Mouse (Mus musculus) limb, embryonic 14.5 days (tissue): Measurements from ENCODE around the gene Tpbpa. TPM values are rescaled to one million over a fixed set of nuclear protein-coding genes. Genes with fewer than 3 reads are reported as not detected.
A peak's percentile ranks its signal among the peaks of the same experiment; 100 is the strongest.
"Not testable (repeated sequence)": the region's sequence is repeated elsewhere in the genome, so short reads cannot be mapped to it uniquely, and the experiment has no call there.

Source experiments
- ATAC-seq: fragments of 200-750 bp; cut with Nextera tagmentation; 2 replicates; pipeline ENCODE4 v1.8.0; 2017; ENCODE audit warnings: low read depth, moderate number of reproducible peaks, moderate TSS enrichment; ENCODE audit not compliant: low FRiP score
- DNase-seq: peaks from one replicate; pipeline ENCODE4 v3.0.0-alpha.2; 2015; ENCODE audit warnings: low spot score
- H3K27ac ChIP-seq: fragments of 300-500 bp; sonication (generic); replicated peaks from 2 replicates; pipeline ENCODE4 v1.5.1; 2014; ENCODE audit warnings: low read depth, mild to moderate bottlenecking, low read length, moderate library complexity, mixed read lengths
- H3K27me3 ChIP-seq: fragments of 300-500 bp; sonication (generic); 2 replicates; pipeline ENCODE4 v1.6.1; 2014; ENCODE audit warnings: low read length, mixed read lengths; ENCODE audit not compliant: control insufficient read depth, insufficient read depth
- H3K36me3 ChIP-seq: fragments of 300-500 bp; sonication (generic); 2 replicates; pipeline ENCODE4 v1.6.1; 2014; ENCODE audit warnings: mild to moderate bottlenecking, low read length, moderate library complexity, mixed read lengths; ENCODE audit not compliant: control insufficient read depth, insufficient read depth
- H3K4me1 ChIP-seq: fragments of 300-500 bp; sonication (generic); 2 replicates; pipeline ENCODE4 v1.6.1; 2014; ENCODE audit warnings: antibody characterized with exemption, low read length, mixed read lengths; ENCODE audit not compliant: control insufficient read depth, insufficient read depth
- H3K4me2 ChIP-seq: fragments of 300-500 bp; sonication (generic); replicated peaks from 2 replicates; pipeline ENCODE4 v1.6.1; 2014; ENCODE audit warnings: low read depth, mild to moderate bottlenecking, low read length, moderate library complexity; ENCODE audit not compliant: severe bottlenecking
- H3K4me3 ChIP-seq: fragments of 300-500 bp; sonication (generic); replicated peaks from 2 replicates; pipeline ENCODE4 v1.5.1; 2014; ENCODE audit warnings: low read length
- H3K9ac ChIP-seq: fragments of 300-500 bp; sonication (generic); 2 replicates; pipeline ENCODE4 v1.6.1; 2014; ENCODE audit warnings: mild to moderate bottlenecking, low read depth, low read length, moderate library complexity; ENCODE audit not compliant: severe bottlenecking
- H3K9me3 ChIP-seq: fragments of 300-500 bp; sonication (generic); 2 replicates; pipeline ENCODE4 v1.6.1; 2016; ENCODE audit warnings: low read length; ENCODE audit not compliant: control insufficient read depth
- POLR2A ChIP-seq: fragments of 200-500 bp; IDR thresholded peaks from 2 replicates; pipeline ENCODE4 v1.8.0; 2012; ENCODE audit warnings: inconsistent platforms, mild to moderate bottlenecking, moderate library complexity, borderline replicate concordance; ENCODE audit not compliant: insufficient read depth, insufficient read length; ENCODE audit errors: extremely low read depth
- WGBS: fragments of 180-500 bp; shearing (Covaris S2); extraction: QIAGEN DNeasy Blood & Tissue Kit; methylation state at CpG from one replicate; pipeline ENCODE4 v1.1.7; 2014; 5-methylcytosine and 5-hydroxymethylcytosine counted together
- polyA plus RNA-seq, 2 experiments: library from polyadenylated mRNA; depleted of rRNA in 1 of 2; stranded (reverse) in 1 of 2; unstranded in 1 of 2; fragments of >200 nt; fragmentation: Nextera tagmentation in 1 of 2; extraction: Ambion mirVana in 1 of 2; gene quantifications; 2 replicates each; pipeline versions ENCODE4 v1.2.1 to v1.2.3; 2012 to 2014

Gene Tpbpa
- polyA plus RNA-seq, 2 experiments = 5.4 TPM; not detected in 1

GRCm38 (mm10) chr13:60897328-60897727, 44.5 kb downstream of the Tpbpa start, which contains the start of gene Ctla2b:
Ctla2b (minus strand) TSS chr13:60897447.
- Histone ChIP-seq H3K27me3 (no peaks in the 10 kb centered on the region), H3K4me2 (no peak within 1 kb of the TSS), H3K4me1 (no peaks in the 10 kb centered on the region), H3K36me3 (no peaks in the 10 kb centered on the region), H3K27ac (no peak within 1 kb of the TSS), H3K9ac (no peak within 1 kb of the TSS), H3K9me3 (no peaks in the 10 kb centered on the region), H3K4me3 (no peak within 1 kb of the TSS)
- WGBS = 69% methylated on average over 3 of the region's 3 CpGs
- ATAC-seq = no peak
- peak; percentile 4 for DNase-seq
- no peak for TF ChIP-seq POLR2A

- DNase-seq, H3K9ac ChIP-seq, ATAC-seq, H3K4me2 ChIP-seq, H3K36me3 ChIP-seq, H3K4me3 ChIP-seq, H3K9me3 ChIP-seq, H3K27ac ChIP-seq, H3K4me1 ChIP-seq, H3K27me3 ChIP-seq: not testable (repeated sequence)
- WGBS = 84% methylated on average over 7 of the region's 8 CpGs
These were observed 45.0 kb downstream of the Tpbpa start, which contains the start of gene Gm49392 for GRCm38 (mm10) chr13:60896794-60897193. Gm49392 (minus strand) TSS chr13:60896894.

- H3K27me3 ChIP-seq = no peaks in the 10 kb centered on the region
- no peaks in the 10 kb centered on the region for H3K4me1 ChIP-seq
- H3K9ac ChIP-seq = no peak overlapping the region
- no peaks in the 10 kb centered on the region for H3K9me3 ChIP-seq
- DNase-seq (no peak), ATAC-seq (no peak)
- no peak for TF ChIP-seq POLR2A
- no peak overlapping the region for H3K4me3 ChIP-seq
- H3K36me3 ChIP-seq = no peaks in the 10 kb centered on the region
- no peak overlapping the region for H3K27ac ChIP-seq
- H3K4me2 ChIP-seq = no peak overlapping the region
These were observed 46.2 kb downstream of the Tpbpa start for GRCm38 (mm10) chr13:60895406-60896160.

GRCm38 (mm10) chr13:60892301-60892700, 49.5 kb downstream of the Tpbpa start:
- H3K9me3 ChIP-seq = no peaks in the 10 kb centered on the region
- no peaks in the 10 kb centered on the region for H3K27me3 ChIP-seq
- no peak overlapping the region for H3K9ac ChIP-seq
- no peak overlapping the region for H3K4me3 ChIP-seq
- ATAC-seq (no peak), DNase-seq (no peak)
- no peaks in the 10 kb centered on the region for H3K4me1 ChIP-seq
- WGBS = 86% methylated on average over 1 of the region's 1 CpGs
- H3K27ac ChIP-seq = no peak overlapping the region
- no peak for TF ChIP-seq POLR2A
- no peaks in the 10 kb centered on the region for H3K36me3 ChIP-seq
- H3K4me2 ChIP-seq = no peak overlapping the region

Other genes starting within 250 kb of the Tpbpa start
- gene BC051665, start 155.6 kb downstream of the Tpbpa start, polyA plus RNA-seq (2012; rRNA removed) = not detected in 2 replicates
- gene BC051665, start 155.6 kb downstream of the Tpbpa start, polyA plus RNA-seq (2014; fragmentation: Nextera tagmentation; extraction: Ambion mirVana) = not detected in 2 replicates
- not detected in 2 replicates for gene Ctsll3, start 139.1 kb downstream of the Tpbpa start, polyA plus RNA-seq (2012; rRNA removed)
- 0.45 TPM in 1 of 2 replicates, not detected in the other for gene Ctsll3, start 139.1 kb downstream of the Tpbpa start, polyA plus RNA-seq (2014; fragmentation: Nextera tagmentation; extraction: Ambion mirVana)
- gene 4930486L24Rik, start 77.5 kb downstream of the Tpbpa start, polyA plus RNA-seq (2012; rRNA removed) = 0.12 TPM in 1 of 2 replicates, not detected in the other
- gene 4930486L24Rik, start 77.5 kb downstream of the Tpbpa start, polyA plus RNA-seq (2014; fragmentation: Nextera tagmentation; extraction: Ambion mirVana) = not detected in 2 replicates
- gene Gm49392, start 45.1 kb downstream of the Tpbpa start, polyA plus RNA-seq (2012; rRNA removed) = 0.24 TPM in 1 of 2 replicates, not detected in the other
- 0.36 TPM in 2 replicates for gene Gm49392, start 45.1 kb downstream of the Tpbpa start, polyA plus RNA-seq (2014; fragmentation: Nextera tagmentation; extraction: Ambion mirVana)
- gene Ctla2b, start 44.5 kb downstream of the Tpbpa start, polyA plus RNA-seq (2012; rRNA removed) = 3.1 and 3.5 TPM in 2 replicates
- 3.8 and 4.1 TPM in 2 replicates for gene Ctla2b, start 44.5 kb downstream of the Tpbpa start, polyA plus RNA-seq (2014; fragmentation: Nextera tagmentation; extraction: Ambion mirVana)
- 1.2 and 1.5 TPM in 2 replicates for gene Tpbpb, start 37.1 kb downstream of the Tpbpa start, polyA plus RNA-seq (2012; rRNA removed)
- not detected in 2 replicates for gene Tpbpb, start 37.1 kb downstream of the Tpbpa start, polyA plus RNA-seq (2014; fragmentation: Nextera tagmentation; extraction: Ambion mirVana)
- not detected in 2 replicates for gene Gm49393, start 6.4 kb downstream of the Tpbpa start, polyA plus RNA-seq (2012; rRNA removed)
- gene Gm49393, start 6.4 kb downstream of the Tpbpa start, polyA plus RNA-seq (2014; fragmentation: Nextera tagmentation; extraction: Ambion mirVana) = not detected in 2 replicates
- gene Gm49391, start 5.4 kb downstream of the Tpbpa start, polyA plus RNA-seq (2012; rRNA removed) = 4.0 and 4.6 TPM in 2 replicates
- gene Gm49391, start 5.4 kb downstream of the Tpbpa start, polyA plus RNA-seq (2014; fragmentation: Nextera tagmentation; extraction: Ambion mirVana) = 1.6 and 3.5 TPM in 2 replicates
- 11.2 and 18.4 TPM in 2 replicates for gene Ctla2a, start 5.4 kb downstream of the Tpbpa start, polyA plus RNA-seq (2012; rRNA removed)
- 26.3 and 30.2 TPM in 2 replicates for gene Ctla2a, start 5.4 kb downstream of the Tpbpa start, polyA plus RNA-seq (2014; fragmentation: Nextera tagmentation; extraction: Ambion mirVana)
- 1.1 and 1.3 TPM in 2 replicates for gene Ctsj, start 64.0 kb upstream of the Tpbpa start, polyA plus RNA-seq (2012; rRNA removed)
- gene Ctsj, start 64.0 kb upstream of the Tpbpa start, polyA plus RNA-seq (2014; fragmentation: Nextera tagmentation; extraction: Ambion mirVana) = not detected in 2 replicates
- gene Ctsq, start 98.6 kb upstream of the Tpbpa start, polyA plus RNA-seq (2012; rRNA removed) = not detected in 2 replicates
- gene Ctsq, start 98.6 kb upstream of the Tpbpa start, polyA plus RNA-seq (2014; fragmentation: Nextera tagmentation; extraction: Ambion mirVana) = not detected in 2 replicates
- 0.06 and 0.16 TPM in 2 replicates for gene Ctsr, start 222.3 kb upstream of the Tpbpa start, polyA plus RNA-seq (2012; rRNA removed)
- not detected in 2 replicates for gene Ctsr, start 222.3 kb upstream of the Tpbpa start, polyA plus RNA-seq (2014; fragmentation: Nextera tagmentation; extraction: Ambion mirVana)